Mouse (Mus musculus) forebrain, embryonic 11.5 days (tissue): ENCODE results near the gene Krtap19-2. TPM values are rescaled to one million over a fixed set of nuclear protein-coding genes. Genes with fewer than 3 reads are reported as not detected.

ENCODE experiments used
- ATAC-seq: fragments of 200-750 bp; cut with Nextera tagmentation; replicated peaks from 2 replicates; pipeline ENCODE4 v1.8.0; 2017; ENCODE audit warnings: moderate TSS enrichment; ENCODE audit not compliant: low FRiP score
- DNase-seq: peaks from one replicate; pipeline ENCODE4 v3.0.0-alpha.2; 2017; ENCODE audit warnings: low spot score
- H3K27ac ChIP-seq: fragments of 300-500 bp; sonication (generic); 2 replicates; pipeline ENCODE4 v1.5.1; 2014; ENCODE audit warnings: low read depth, low read length
- H3K27me3 ChIP-seq: fragments of 300-500 bp; sonication (generic); 2 replicates; pipeline ENCODE4 v1.6.1; 2014; ENCODE audit warnings: mild to moderate bottlenecking, low read length, mixed read lengths; ENCODE audit not compliant: control insufficient read depth, insufficient read depth
- H3K36me3 ChIP-seq: fragments of 300-500 bp; sonication (generic); 2 replicates; pipeline ENCODE4 v1.6.1; 2014; ENCODE audit warnings: mild to moderate bottlenecking, low read length, moderate library complexity, mixed read lengths; ENCODE audit not compliant: control insufficient read depth, insufficient read depth
- H3K4me1 ChIP-seq: fragments of 300-500 bp; sonication (generic); replicated peaks from 2 replicates; pipeline ENCODE4 v1.6.1; 2014; ENCODE audit warnings: low read length, mixed read lengths; ENCODE audit not compliant: control insufficient read depth, insufficient read depth
- H3K4me2 ChIP-seq: fragments of 300-500 bp; sonication (generic); 2 replicates; pipeline ENCODE4 v1.6.1; 2014; ENCODE audit warnings: low read depth, mild to moderate bottlenecking, low read length, moderate library complexity, mixed read lengths; ENCODE audit not compliant: severe bottlenecking
- H3K4me3 ChIP-seq: fragments of 300-500 bp; sonication (generic); 2 replicates; pipeline ENCODE4 v1.5.1; 2014; ENCODE audit warnings: low read depth, low read length
- H3K9ac ChIP-seq: fragments of 300-500 bp; sonication (generic); 2 replicates; pipeline ENCODE4 v1.6.1; 2014; ENCODE audit warnings: low read length
- H3K9me3 ChIP-seq: fragments of 300-500 bp; sonication (generic); 2 replicates; pipeline ENCODE4 v1.6.1; 2016; ENCODE audit warnings: low read length, mixed read lengths; ENCODE audit not compliant: control insufficient read depth
- WGBS: fragments of 180-500 bp; shearing (Covaris S2); extraction: QIAGEN DNeasy Blood & Tissue Kit; methylation state at CpG from one replicate; pipeline ENCODE4 v1.1.7; 2014; 5-methylcytosine and 5-hydroxymethylcytosine counted together
- polyA plus RNA-seq: library from polyadenylated mRNA; unstranded; fragments of >200 nt; fragmentation: Nextera tagmentation; extraction: Ambion mirVana; gene quantifications from 2 replicates; pipeline ENCODE4 v1.2.1, GENCODE M21; 2014

Gene Krtap19-2
- polyA plus RNA-seq, 1 experiment from 2014 or later = not detected

GRCm38 (mm10) chr16:88847363-88847762 is 26.7 kb downstream of the Krtap19-2 start:
- 100% methylated on average over 1 of the region's 1 CpGs for WGBS
- H3K4me1 ChIP-seq = no peaks in the 10 kb centered on the region
- no peaks in the 10 kb centered on the region for H3K36me3 ChIP-seq
- DNase-seq = no peak
- H3K9me3 ChIP-seq = no peaks in the 10 kb centered on the region
- H3K9ac ChIP-seq = no peak overlapping the region
- no peak overlapping the region for H3K27ac ChIP-seq
- H3K4me3 ChIP-seq = no peak overlapping the region
- ATAC-seq = no peak
- no peaks in the 10 kb centered on the region for H3K27me3 ChIP-seq
- no peak overlapping the region for H3K4me2 ChIP-seq

GRCm38 (mm10) chr16:88826978-88827377 is 47.1 kb downstream of the Krtap19-2 start:
- H3K4me2 ChIP-seq = no peak overlapping the region
- no peak overlapping the region for H3K4me3 ChIP-seq
- H3K4me1 ChIP-seq = no peaks in the 10 kb centered on the region
- H3K36me3 ChIP-seq = no peaks in the 10 kb centered on the region
- no peak for ATAC-seq
- no peak overlapping the region for H3K9ac ChIP-seq
- H3K27ac ChIP-seq = no peak overlapping the region
- no peaks in the 10 kb centered on the region for H3K27me3 ChIP-seq
- 72% methylated on average over 3 of the region's 3 CpGs for WGBS
- no peaks in the 10 kb centered on the region for H3K9me3 ChIP-seq
- no peak for DNase-seq

- Histone ChIP-seq H3K4me2 (no peak within 1 kb of the TSS), H3K9me3 (no peaks in the 10 kb centered on the region), H3K4me3 (no peak within 1 kb of the TSS), H3K36me3 (no peaks in the 10 kb centered on the region), H3K9ac (no peak within 1 kb of the TSS), H3K4me1 (no peaks in the 10 kb centered on the region), H3K27me3 (no peaks in the 10 kb centered on the region), H3K27ac (no peak within 1 kb of the TSS)
- no peak for DNase-seq
- WGBS = 78% methylated on average over 9 of the region's 9 CpGs
- no peak for ATAC-seq
Observed at GRCm38 (mm10) chr16:88826095-88826652, 47.9 kb downstream of the Krtap19-2 start, which contains the start of gene Krtap14. Gene Krtap14, minus strand, starts transcription at chr16:88826145.

GRCm38 (mm10) chr16:88823736-88824135 is 50.3 kb downstream of the Krtap19-2 start:
- H3K4me2 ChIP-seq = no peak overlapping the region
- peak; percentile 64 for ATAC-seq
- H3K4me1 ChIP-seq = no peaks in the 10 kb centered on the region
- no peak overlapping the region for H3K27ac ChIP-seq
- no peak for DNase-seq
- no peaks in the 10 kb centered on the region for H3K27me3 ChIP-seq
- 74% methylated on average over 3 of the region's 3 CpGs for WGBS
- H3K36me3 ChIP-seq = no peaks in the 10 kb centered on the region
- H3K9ac ChIP-seq = no peak overlapping the region
- no peak overlapping the region for H3K4me3 ChIP-seq
- H3K9me3 ChIP-seq = no peaks in the 10 kb centered on the region

Other genes starting within 250 kb of the Krtap19-2 start
- not detected in 2 replicates for gene 2310079G19Rik, start 246.6 kb downstream of the Krtap19-2 start, polyA plus RNA-seq
- not detected in 2 replicates for gene Krtap26-1, start 226.5 kb downstream of the Krtap19-2 start, polyA plus RNA-seq
- not detected in 2 replicates for gene Krtap27-1, start 202.6 kb downstream of the Krtap19-2 start, polyA plus RNA-seq
- gene 2310061N02Rik, start 166.3 kb downstream of the Krtap19-2 start, polyA plus RNA-seq = not detected in 2 replicates
- not detected in 2 replicates for gene Krtap13-1, start 145.4 kb downstream of the Krtap19-2 start, polyA plus RNA-seq
- not detected in 2 replicates for gene Krtap13, start 122.6 kb downstream of the Krtap19-2 start, polyA plus RNA-seq
- not detected in 2 replicates for gene 2310034C09Rik, start 115.4 kb downstream of the Krtap19-2 start, polyA plus RNA-seq
- not detected in 2 replicates for gene 2310057N15Rik, start 100.1 kb downstream of the Krtap19-2 start, polyA plus RNA-seq
- not detected in 2 replicates for gene Gm5965, start 96.4 kb downstream of the Krtap19-2 start, polyA plus RNA-seq
- not detected in 2 replicates for gene Gm20741, start 62.0 kb downstream of the Krtap19-2 start, polyA plus RNA-seq
- gene Krtap15, start 54.1 kb downstream of the Krtap19-2 start, polyA plus RNA-seq = not detected in 2 replicates
- not detected in 2 replicates for gene Krtap14, start 48.1 kb downstream of the Krtap19-2 start, polyA plus RNA-seq
- gene Krtap19-1, start 4.9 kb downstream of the Krtap19-2 start, polyA plus RNA-seq = not detected in 2 replicates
- not detected in 2 replicates for gene Krtap19-3, start 3.8 kb upstream of the Krtap19-2 start, polyA plus RNA-seq
- gene Krtap19-4, start 10.8 kb upstream of the Krtap19-2 start, polyA plus RNA-seq = not detected in 2 replicates
- gene Krtap19-5, start 22.2 kb upstream of the Krtap19-2 start, polyA plus RNA-seq = not detected in 2 replicates
- not detected in 2 replicates for gene Krtap19-9b, start 58.0 kb upstream of the Krtap19-2 start, polyA plus RNA-seq
- gene Krtap16-3, start 88.6 kb upstream of the Krtap19-2 start, polyA plus RNA-seq = not detected in 2 replicates
- gene Krtap22-2, start 136.5 kb upstream of the Krtap19-2 start, polyA plus RNA-seq = not detected in 2 replicates
- gene Gm10229, start 141.0 kb upstream of the Krtap19-2 start, polyA plus RNA-seq = not detected in 2 replicates
- gene Krtap6-1, start 157.4 kb upstream of the Krtap19-2 start, polyA plus RNA-seq = not detected in 2 replicates
- gene Gm10228, start 167.2 kb upstream of the Krtap19-2 start, polyA plus RNA-seq = not detected in 2 replicates
- not detected in 2 replicates for gene Krtap6-5, start 173.6 kb upstream of the Krtap19-2 start, polyA plus RNA-seq
- not detected in 2 replicates for gene 1110025L11Rik, start 189.7 kb upstream of the Krtap19-2 start, polyA plus RNA-seq
- gene Krtap6-3, start 209.7 kb upstream of the Krtap19-2 start, polyA plus RNA-seq = not detected in 2 replicates